Mouse (Mus musculus) embryonic facial prominence, embryonic 12.5 days (tissue): ENCODE measurements around the gene Ifnar2. TPM values are rescaled to one million over a fixed set of nuclear protein-coding genes. Genes with fewer than 3 reads are reported as not detected.

ENCODE experiments used
- ATAC-seq: fragments of 200-750 bp; cut with Nextera tagmentation; 2 replicates; pipeline ENCODE4 v1.8.0; 2017; ENCODE audit not compliant: insufficient number of reproducible peaks, insufficient read depth, low FRiP score, low TSS enrichment
- H3K27ac ChIP-seq: fragments of 300-500 bp; sonication (generic); 2 replicates; pipeline ENCODE4 v1.5.1; 2016; ENCODE audit warnings: mild to moderate bottlenecking
- H3K27me3 ChIP-seq: fragments of 300-500 bp; sonication (generic); 2 replicates; pipeline ENCODE4 v1.6.1; 2016; ENCODE audit warnings: mild to moderate bottlenecking, moderate library complexity
- H3K36me3 ChIP-seq: fragments of 300-500 bp; sonication (generic); 2 replicates; pipeline ENCODE4 v1.6.1; 2016; ENCODE audit warnings: mild to moderate bottlenecking
- H3K4me1 ChIP-seq: fragments of 300-500 bp; sonication (generic); 2 replicates; pipeline ENCODE4 v1.6.1; 2016
- H3K4me2 ChIP-seq: fragments of 300-500 bp; sonication (generic); replicated peaks from 2 replicates; pipeline ENCODE4 v1.6.1; 2016; ENCODE audit warnings: mild to moderate bottlenecking, moderate library complexity
- H3K4me3 ChIP-seq: fragments of 300-500 bp; sonication (generic); 2 replicates; pipeline ENCODE4 v1.5.1; 2016; ENCODE audit warnings: mild to moderate bottlenecking
- H3K9ac ChIP-seq: fragments of 300-500 bp; sonication (generic); 2 replicates; pipeline ENCODE4 v1.6.1; 2016; ENCODE audit warnings: mild to moderate bottlenecking, moderate library complexity
- H3K9me3 ChIP-seq: fragments of 300-500 bp; sonication (generic); 2 replicates; pipeline ENCODE4 v1.6.1; 2016; ENCODE audit warnings: mild to moderate bottlenecking, moderate library complexity
- WGBS: fragments of 180-500 bp; shearing (Covaris S2); methylation state at CpG from one replicate; pipeline ENCODE4 v1.1.7; 2016; 5-methylcytosine and 5-hydroxymethylcytosine counted together
- polyA plus RNA-seq: library from polyadenylated mRNA; unstranded; fragments of >200 nt; fragmentation: Nextera tagmentation; extraction: Ambion mirVana; gene quantifications from 2 replicates; pipeline ENCODE4 v1.2.1, GENCODE M21; 2016

The Ifnar2 gene
- 42.6 and 44.1 TPM in 2 replicates for polyA plus RNA-seq

- Histone ChIP-seq H3K27ac (peak within 1 kb of the TSS; percentile 95), H3K9me3 (no peaks in the 10 kb centered on the region), H3K4me1 (peaks cover 10% of the 10 kb centered on the region), H3K4me2 (peak within 1 kb of the TSS; percentile 90), H3K4me3 (peak within 1 kb of the TSS; percentile 88), H3K36me3 (peaks cover 7% of the 10 kb centered on the region; the same call in 1 of the 2 replicates), H3K27me3 (no peaks in the 10 kb centered on the region), H3K9ac (peak within 1 kb of the TSS; percentile 89)
- ATAC-seq, result peak; percentile 86
- under 1% methylated on average over 62 of the region's 62 CpGs for whole genome bisulfite sequencing
Measured at GRCm38 (mm10) chr16:91372577-91373472, at the start of gene Ifnar2. Ifnar2 (plus strand) TSS chr16:91372783.

GRCm38 (mm10) chr16:91327605-91328004 is 45.0 kb upstream of the Ifnar2 start:
- 68% methylated on average over 7 of the region's 7 CpGs for WGBS
- H3K4me1 ChIP-seq, result no peaks in the 10 kb centered on the region
- no peak for ATAC-seq

GRCm38 (mm10) chr16:91328922-91329321 is 43.7 kb upstream of the Ifnar2 start:
- WGBS, result 81% methylated on average over 19 of the region's 19 CpGs
- no peak for ATAC-seq
- Histone ChIP-seq H3K9me3 (no peaks in the 10 kb centered on the region), H3K27me3 (peaks cover 6% of the 10 kb centered on the region; the same call in 1 of the 2 replicates), H3K27ac (no peak overlapping the region), H3K36me3 (no peaks in the 10 kb centered on the region), H3K4me3 (no peak overlapping the region), H3K9ac (no peak overlapping the region), H3K4me1 (no peaks in the 10 kb centered on the region), H3K4me2 (no peak overlapping the region)

More at GRCm38 (mm10) chr16:91327605-91328004, 45.0 kb upstream of the Ifnar2 start:
- peaks cover 4% of the 10 kb centered on the region; the same call in 1 of the 2 replicates for H3K27me3 ChIP-seq
- no peak overlapping the region for H3K4me3 ChIP-seq
- H3K27ac ChIP-seq, result no peak overlapping the region
- H3K4me2 ChIP-seq, result no peak overlapping the region
- no peaks in the 10 kb centered on the region for H3K9me3 ChIP-seq
- H3K36me3 ChIP-seq, result no peaks in the 10 kb centered on the region
- H3K9ac ChIP-seq, result no peak overlapping the region

GRCm38 (mm10) chr16:91330496-91330895 is 42.1 kb upstream of the Ifnar2 start:
- H3K4me2 ChIP-seq, result no peak overlapping the region
- no peaks in the 10 kb centered on the region for H3K4me1 ChIP-seq
- no peaks in the 10 kb centered on the region for H3K9me3 ChIP-seq
- WGBS, result 80% methylated on average over 6 of the region's 6 CpGs
- H3K36me3 ChIP-seq, result no peaks in the 10 kb centered on the region
- no peak overlapping the region for H3K4me3 ChIP-seq
- no peak overlapping the region for H3K9ac ChIP-seq
- ATAC-seq, result no peak
- H3K27me3 ChIP-seq, result peaks cover 4% of the 10 kb centered on the region; the same call in 1 of the 2 replicates
- H3K27ac ChIP-seq, result no peak overlapping the region

GRCm38 (mm10) chr16:91331153-91331552 is 41.4 kb upstream of the Ifnar2 start:
- H3K4me3 ChIP-seq, result no peak overlapping the region
- H3K36me3 ChIP-seq, result no peaks in the 10 kb centered on the region
- 26% methylated on average over 5 of the region's 5 CpGs for WGBS
- ATAC-seq, result no peak
- H3K9me3 ChIP-seq, result no peaks in the 10 kb centered on the region
- no peak overlapping the region for H3K9ac ChIP-seq
- no peak overlapping the region for H3K4me2 ChIP-seq
- no peaks in the 10 kb centered on the region for H3K4me1 ChIP-seq
- 0 out of 2 replicates have a peak, but pooled peaks cover 3% of the 10 kb centered on the region for H3K27me3 ChIP-seq
- H3K27ac ChIP-seq, result no peak overlapping the region

- no peak for ATAC-seq
- no peaks in the 10 kb centered on the region for H3K4me1 ChIP-seq
- 0 out of 2 replicates have a peak, but pooled peaks cover 3% of the 10 kb centered on the region for H3K27me3 ChIP-seq
- H3K36me3 ChIP-seq, result no peaks in the 10 kb centered on the region
- no peak overlapping the region for H3K27ac ChIP-seq
- no peak overlapping the region for H3K4me2 ChIP-seq
- 47% methylated on average over 7 of the region's 7 CpGs for WGBS
- H3K9me3 ChIP-seq, result no peaks in the 10 kb centered on the region
- H3K4me3 ChIP-seq, result no peak overlapping the region
- no peak overlapping the region for H3K9ac ChIP-seq
Measured at GRCm38 (mm10) chr16:91332880-91333279, 39.7 kb upstream of the Ifnar2 start.

GRCm38 (mm10) chr16:91334190-91334893 is 38.2 kb upstream of the Ifnar2 start:
- H3K4me2 ChIP-seq, result no peak overlapping the region
- no peak overlapping the region for H3K9ac ChIP-seq
- H3K9me3 ChIP-seq, result no peaks in the 10 kb centered on the region
- H3K4me3 ChIP-seq, result no peak overlapping the region
- H3K27me3 ChIP-seq, result 0 out of 2 replicates have a peak, but pooled peaks cover 3% of the 10 kb centered on the region
- H3K4me1 ChIP-seq, result no peaks in the 10 kb centered on the region
- WGBS, result 30% methylated on average over 10 of the region's 10 CpGs
- no peaks in the 10 kb centered on the region for H3K36me3 ChIP-seq
- ATAC-seq, result no peak
- no peak overlapping the region for H3K27ac ChIP-seq

- Histone ChIP-seq H3K4me2 (no peak overlapping the region), H3K36me3 (no peaks in the 10 kb centered on the region), H3K9me3 (no peaks in the 10 kb centered on the region), H3K4me1 (no peaks in the 10 kb centered on the region), H3K27me3 (0 out of 2 replicates have a peak, but pooled peaks cover 3% of the 10 kb centered on the region), H3K27ac (no peak overlapping the region), H3K9ac (no peak overlapping the region), H3K4me3 (no peak overlapping the region)
- no peak for ATAC-seq
- 74% methylated on average over 4 of the region's 4 CpGs for WGBS
Measured at GRCm38 (mm10) chr16:91336753-91337152, 35.8 kb upstream of the Ifnar2 start.

- no peaks in the 10 kb centered on the region for H3K4me1 ChIP-seq
- H3K27me3 ChIP-seq, result 0 out of 2 replicates have a peak, but pooled peaks cover 3% of the 10 kb centered on the region
- H3K4me2 ChIP-seq, result no peak overlapping the region
- H3K9me3 ChIP-seq, result no peaks in the 10 kb centered on the region
- 60% methylated on average over 5 of the region's 5 CpGs for WGBS
- H3K9ac ChIP-seq, result no peak overlapping the region
- H3K4me3 ChIP-seq, result no peak overlapping the region
- H3K36me3 ChIP-seq, result no peaks in the 10 kb centered on the region
- no peak for ATAC-seq
- no peak overlapping the region for H3K27ac ChIP-seq
Measured at GRCm38 (mm10) chr16:91337480-91337879, 35.1 kb upstream of the Ifnar2 start.

GRCm38 (mm10) chr16:91346491-91346890 is 26.1 kb upstream of the Ifnar2 start:
- Histone ChIP-seq H3K9ac (no peak overlapping the region), H3K4me1 (no peaks in the 10 kb centered on the region), H3K27ac (no peak overlapping the region), H3K27me3 (peaks cover 9% of the 10 kb centered on the region; the same call in 1 of the 2 replicates), H3K9me3 (no peaks in the 10 kb centered on the region), H3K36me3 (no peaks in the 10 kb centered on the region), H3K4me2 (no peak overlapping the region), H3K4me3 (no peak overlapping the region)
- WGBS, result 71% methylated on average over 9 of the region's 9 CpGs
- no peak for ATAC-seq

- Histone ChIP-seq H3K36me3 (no peaks in the 10 kb centered on the region), H3K4me3 (no peak overlapping the region), H3K9ac (no peak overlapping the region), H3K4me2 (no peak overlapping the region), H3K27me3 (peaks cover 10% of the 10 kb centered on the region), H3K9me3 (no peaks in the 10 kb centered on the region), H3K4me1 (no peaks in the 10 kb centered on the region), H3K27ac (no peak overlapping the region)
- 63% methylated on average over 20 of the region's 20 CpGs for WGBS
- ATAC-seq, result no peak
Measured at GRCm38 (mm10) chr16:91347491-91348263, 24.9 kb upstream of the Ifnar2 start.
